In genomic region chr1:89188091-89188490, GRCm38 (mm10) we compare ENCODE assay signal across 18 mouse cellular contexts.
A peak's percentile ranks its signal among the peaks of the same experiment; 100 is the strongest.
DNase-seq lines count a peak whose midpoint lies in the region; ATAC-seq and TF ChIP-seq lines count a peak whose summit lies in the region.
"Had no signal": no experiment of that assay in that cellular context is flagged by ENCODE, and none has a peak within 500 bp of the region (broad histone marks: within the 10 kb centered on the region; RNA-seq: fewer than 3 reads in every experiment).

No protein-coding gene starts in this region.

- no peak overlapping the region for H3K4me3 ChIP-seq in forebrain, embryonic 14.5 days (ENCODE audit: low read depth, low read length)
- H3K4me3 ChIP-seq in forebrain, embryonic 16.5 days (replicated peaks; ENCODE audit: low read length), result no peak overlapping the region
- H3K4me3 ChIP-seq in hindbrain, embryonic 10.5 days, result no peak overlapping the region
- no peak overlapping the region for H3K4me3 ChIP-seq in hindbrain, postnatal 0 days (ENCODE audit: low read length)
- no peak overlapping the region for H3K4me3 ChIP-seq in ES-Bruce4 (ENCODE audit: low read depth, low read length)
- H3K4me3 ChIP-seq: hindbrain, embryonic 15.5 days; neural tube, embryonic 15.5 days; stomach, embryonic 15.5 days had no signal

- H3K4me1 ChIP-seq in forebrain, embryonic 14.5 days (ENCODE audit: control insufficient read depth, insufficient read depth, low read length), result peaks cover 11% of the 10 kb centered on the region
- peaks cover 9% of the 10 kb centered on the region for H3K4me1 ChIP-seq in forebrain, embryonic 16.5 days (replicated peaks; ENCODE audit: control insufficient read depth, insufficient read depth, low read length)
- peaks cover 45% of the 10 kb centered on the region for H3K4me1 ChIP-seq in hindbrain, embryonic 10.5 days (replicated peaks)
- H3K4me1 ChIP-seq in hindbrain, postnatal 0 days (ENCODE audit: insufficient read depth, low read length), result peaks cover 13% of the 10 kb centered on the region
- H3K4me1 ChIP-seq in ES-Bruce4 (ENCODE audit: control insufficient read depth, insufficient read depth, low read length), result peaks cover 7% of the 10 kb centered on the region

- H3K9me3 ChIP-seq in forebrain, embryonic 14.5 days (replicated peaks; ENCODE audit: control insufficient read depth, low read length), result no peaks in the 10 kb centered on the region
- H3K9me3 ChIP-seq in forebrain, embryonic 16.5 days (ENCODE audit: control insufficient read depth, low read length), result no peaks in the 10 kb centered on the region; the same call in 1 of the 2 replicates
- H3K9me3 ChIP-seq in hindbrain, embryonic 10.5 days, result no peaks in the 10 kb centered on the region
- H3K9me3 ChIP-seq in hindbrain, postnatal 0 days (ENCODE audit: low read length), result no peaks in the 10 kb centered on the region
- no peaks in the 10 kb centered on the region for H3K9me3 ChIP-seq in ES-Bruce4 (replicated peaks; ENCODE audit: control insufficient read depth, insufficient read depth, low read length, poor library complexity, severe bottlenecking)
- H3K9me3 ChIP-seq: hindbrain, embryonic 15.5 days; neural tube, embryonic 15.5 days; stomach, embryonic 15.5 days had no signal

- 6% methylated on average over 4 of the region's 4 CpGs for WGBS in forebrain, embryonic 14.5 days
- WGBS in forebrain, embryonic 16.5 days, result 5% methylated on average over 4 of the region's 4 CpGs
- WGBS in hindbrain, embryonic 10.5 days, result 56% methylated on average over 4 of the region's 4 CpGs
- 53% methylated on average over 4 of the region's 4 CpGs for WGBS in hindbrain, postnatal 0 days

- H3K27ac ChIP-seq in forebrain, embryonic 14.5 days (ENCODE audit: low read depth, low read length), result no peak overlapping the region
- no peak overlapping the region for H3K27ac ChIP-seq in forebrain, embryonic 16.5 days (ENCODE audit: low read length)
- peak overlapping the region; percentile 29; the same call in 1 of the 2 replicates for H3K27ac ChIP-seq in hindbrain, embryonic 10.5 days
- H3K27ac ChIP-seq in hindbrain, postnatal 0 days, result no peak overlapping the region
- peak overlapping the region; percentile 53; the same call in 1 of the 2 replicates for H3K27ac ChIP-seq in ES-Bruce4 (ENCODE audit: insufficient read depth, low read length)
- H3K27ac ChIP-seq: hindbrain, embryonic 15.5 days; neural tube, embryonic 15.5 days; stomach, embryonic 15.5 days had no signal

- H3K36me3 ChIP-seq in forebrain, embryonic 14.5 days (ENCODE audit: control insufficient read depth, insufficient read depth, low read length), result no peaks in the 10 kb centered on the region
- H3K36me3 ChIP-seq in forebrain, embryonic 16.5 days (ENCODE audit: control insufficient read depth, insufficient read depth), result no peaks in the 10 kb centered on the region
- H3K36me3 ChIP-seq in hindbrain, embryonic 10.5 days, result no peaks in the 10 kb centered on the region
- no peaks in the 10 kb centered on the region for H3K36me3 ChIP-seq in hindbrain, postnatal 0 days (ENCODE audit: insufficient read depth, low read length)
- no peaks in the 10 kb centered on the region for H3K36me3 ChIP-seq in ES-Bruce4 (ENCODE audit: control insufficient read depth, insufficient read depth, low read length, poor library complexity, severe bottlenecking)
- H3K36me3 ChIP-seq: hindbrain, embryonic 15.5 days; neural tube, embryonic 15.5 days; stomach, embryonic 15.5 days had no signal

- H3K27me3 ChIP-seq in forebrain, embryonic 14.5 days (replicated peaks; ENCODE audit: control insufficient read depth, insufficient read depth, low read length), result no peaks in the 10 kb centered on the region
- H3K27me3 ChIP-seq in forebrain, embryonic 16.5 days (replicated peaks; ENCODE audit: control insufficient read depth, insufficient read depth, low read length), result no peaks in the 10 kb centered on the region
- H3K27me3 ChIP-seq in hindbrain, embryonic 10.5 days (ENCODE audit: insufficient read depth, poor library complexity, severe bottlenecking), result no peaks in the 10 kb centered on the region
- H3K27me3 ChIP-seq in hindbrain, postnatal 0 days (ENCODE audit: insufficient read depth, low read length), result no peaks in the 10 kb centered on the region
- H3K27me3 ChIP-seq in ES-Bruce4 (ENCODE audit: control insufficient read depth, insufficient read depth, low read length, poor library complexity, severe bottlenecking), result no peaks in the 10 kb centered on the region
- H3K27me3 ChIP-seq: hindbrain, embryonic 15.5 days; neural tube, embryonic 15.5 days; stomach, embryonic 15.5 days had no signal

- no peak overlapping the region for H3K4me2 ChIP-seq in forebrain, embryonic 14.5 days (ENCODE audit: low read length)
- H3K4me2 ChIP-seq in forebrain, embryonic 16.5 days (ENCODE audit: low read length), result no peak overlapping the region
- H3K4me2 ChIP-seq in hindbrain, postnatal 0 days (ENCODE audit: low read depth, low read length), result no peak overlapping the region
- H3K4me2 ChIP-seq: hindbrain, embryonic 15.5 days; neural tube, embryonic 15.5 days; stomach, embryonic 15.5 days had no signal

- DNase-seq in forebrain, embryonic 14.5 days (ENCODE audit: low spot score), result peak; percentile 62
- no peak for DNase-seq in hindbrain, embryonic 10.5 days (ENCODE audit: low spot score)
- DNase-seq in hindbrain, postnatal 0 days (ENCODE audit: low spot score), result no peak
- DNase-seq in brain, embryonic 14.5 days (ENCODE audit: low read depth), result peak; percentile 83
- no peak for DNase-seq in thymus, postnatal 4 days
- DNase-seq: cerebellum, adult 9-10 months; kidney, adult 18-20 months; kidney, postnatal 36 days; liver; lung, adult 18-20 months; right cerebral cortex, adult 18-20 months; spleen, adult 18-20 months had no signal

- no peak for TF ChIP-seq EP300 in ES-Bruce4 (IDR thresholded peaks at IDR 0.05; ENCODE audit: insufficient read depth, low read depth, low read length)

- H3K9ac ChIP-seq in forebrain, embryonic 14.5 days (ENCODE audit: low read length), result no peak overlapping the region
- H3K9ac ChIP-seq in forebrain, embryonic 16.5 days (replicated peaks; ENCODE audit: low read depth, low read length), result no peak overlapping the region
- H3K9ac ChIP-seq in hindbrain, postnatal 0 days (replicated peaks; ENCODE audit: low read length), result no peak overlapping the region
- no peak overlapping the region for H3K9ac ChIP-seq in ES-Bruce4 (ENCODE audit: low read depth, poor library complexity, severe bottlenecking)
- H3K9ac ChIP-seq: hindbrain, embryonic 15.5 days; neural tube, embryonic 15.5 days; stomach, embryonic 15.5 days had no signal

- ATAC-seq in forebrain, embryonic 14.5 days, result 0 out of 2 replicates have a peak, but pooled peaks have one; percentile 22
- ATAC-seq in forebrain, embryonic 16.5 days, result no peak
- no peak for ATAC-seq in hindbrain, postnatal 0 days
- ATAC-seq in megakaryocyte, adult 5-6 weeks (ENCODE audit: poor library complexity, severe bottlenecking), result no peak

- TF ChIP-seq POLR2A in ES-Bruce4 (IDR thresholded peaks at IDR 0.05; ENCODE audit: insufficient read depth, low read length), result no peak
- no peak for TF ChIP-seq POLR2A in brain, embryonic 14.5 days (IDR thresholded peaks at IDR 0.05; ENCODE audit: borderline replicate concordance, extremely low read depth, insufficient read depth, insufficient read length, poor library complexity, severe bottlenecking)

- no peak for TF ChIP-seq CTCF in hindbrain, postnatal 0 days (IDR thresholded peaks at IDR 0.05; ENCODE audit: low read depth)
- TF ChIP-seq CTCF in ES-Bruce4 (IDR thresholded peaks at IDR 0.05; ENCODE audit: low read depth, low read length), result no peak
- no peak for TF ChIP-seq CTCF in brain, embryonic 14.5 days (IDR thresholded peaks at IDR 0.05; ENCODE audit: borderline replicate concordance, extremely low read depth, insufficient read depth, insufficient read length)

Comparison
In these comparisons a context has a peak if more than half of its experiments do, and no peak if none do; other contexts are left out.
1. H3K27ac ChIP-seq: peak in hindbrain, embryonic 10.5 days (single experiment) and ES-Bruce4 (single experiment); none in forebrain, embryonic 14.5 days (single experiment), forebrain, embryonic 16.5 days (single experiment) and hindbrain, postnatal 0 days (single experiment).
2. DNase-seq: peak in forebrain, embryonic 14.5 days (single experiment) and brain, embryonic 14.5 days (single experiment); none in hindbrain, embryonic 10.5 days (single experiment), hindbrain, postnatal 0 days (single experiment) and thymus, postnatal 4 days (single experiment).